Mouse (Mus musculus): Measurements from ENCODE around the gene Gm10974. TPM values are rescaled to one million over a fixed set of nuclear protein-coding genes. Genes with fewer than 3 reads are reported as not detected.

Gm10974 gene
- total RNA-seq (2014; rRNA removed; ENCODE audit: low replicate concordance) (not detected in 2 replicates), polyA plus RNA-seq (2015; fragmentation: Nextera tagmentation; extraction: Ambion mirVana) (not detected in 2 replicates)

- ATAC-seq (ENCODE audit: insufficient read depth, low read depth) (0 out of 2 replicates have a peak, but pooled peaks have one; percentile 36), DNase-seq (ENCODE audit: low spot score) (no peak)
- H3K9ac ChIP-seq (replicated peaks; ENCODE audit: low read depth, low read length), result no peak within 1 kb of the TSS
- 51% methylated on average over 2 of the region's 2 CpGs for WGBS
- no peak within 1 kb of the TSS for H3K27ac ChIP-seq (ENCODE audit: low read depth)
- H3K36me3 ChIP-seq (replicated peaks; ENCODE audit: control insufficient read depth, insufficient read depth, low read length), result no peaks in the 10 kb centered on the region
- no peak within 1 kb of the TSS for H3K4me2 ChIP-seq (ENCODE audit: low read depth, low read length)
- no peaks in the 10 kb centered on the region; the same call in 1 of the 2 replicates for H3K4me1 ChIP-seq (ENCODE audit: control insufficient read depth, insufficient read depth)
- no peaks in the 10 kb centered on the region for H3K27me3 ChIP-seq (ENCODE audit: control insufficient read depth, insufficient read depth, low read length)
- TF ChIP-seq EP300 (IDR thresholded peaks at IDR 0.05; ENCODE audit: low read depth), result no peak
- TF ChIP-seq CTCF (IDR thresholded peaks at IDR 0.05; ENCODE audit: low read depth), result no peak
- peaks cover 9% of the 10 kb centered on the region; the same call in 1 of the 2 replicates for H3K9me3 ChIP-seq (replicated peaks; ENCODE audit: control insufficient read depth, low read length)
- H3K4me3 ChIP-seq (ENCODE audit: low read depth, low read length), result no peak within 1 kb of the TSS
Observed at GRCm38 (mm10) chr7:66365904-66366303, at the start of gene Gm10974. Gene Gm10974 (plus strand): TSS chr7:66365905.

- DNase-seq (ENCODE audit: low spot score), result no peak
- H3K4me3 ChIP-seq (ENCODE audit: low read depth, low read length), result no peak overlapping the region
- no peaks in the 10 kb centered on the region for H3K9me3 ChIP-seq (replicated peaks; ENCODE audit: control insufficient read depth, low read length)
- WGBS, result 89% methylated on average over 6 of the region's 6 CpGs
- no peaks in the 10 kb centered on the region for H3K27me3 ChIP-seq (ENCODE audit: control insufficient read depth, insufficient read depth, low read length)
- H3K36me3 ChIP-seq (replicated peaks; ENCODE audit: control insufficient read depth, insufficient read depth, low read length), result 0 out of 2 replicates have a peak, but pooled peaks cover 3% of the 10 kb centered on the region
- no peak for ATAC-seq (ENCODE audit: insufficient read depth, low read depth)
- 0 out of 2 replicates have a peak, but pooled peaks cover 5% of the 10 kb centered on the region for H3K4me1 ChIP-seq (ENCODE audit: control insufficient read depth, insufficient read depth)
- no peak overlapping the region for H3K9ac ChIP-seq (replicated peaks; ENCODE audit: low read depth, low read length)
- H3K27ac ChIP-seq (ENCODE audit: low read depth), result no peak overlapping the region
- no peak for TF ChIP-seq EP300 (IDR thresholded peaks at IDR 0.05; ENCODE audit: low read depth)
- TF ChIP-seq CTCF (IDR thresholded peaks at IDR 0.05; ENCODE audit: low read depth), result no peak
- H3K4me2 ChIP-seq (ENCODE audit: low read depth, low read length), result no peak overlapping the region
Observed at GRCm38 (mm10) chr7:66318147-66318546, 47.6 kb upstream of the Gm10974 start.

GRCm38 (mm10) chr7:66320996-66321395, 44.7 kb upstream of the Gm10974 start:
- no peak for TF ChIP-seq EP300 (IDR thresholded peaks at IDR 0.05; ENCODE audit: low read depth)
- no peak for TF ChIP-seq CTCF (IDR thresholded peaks at IDR 0.05; ENCODE audit: low read depth)
- no peaks in the 10 kb centered on the region for H3K27me3 ChIP-seq (ENCODE audit: control insufficient read depth, insufficient read depth, low read length)
- no peak overlapping the region for H3K9ac ChIP-seq (replicated peaks; ENCODE audit: low read depth, low read length)
- no peak for DNase-seq (ENCODE audit: low spot score)
- WGBS, result 42% methylated on average over 5 of the region's 5 CpGs
- H3K36me3 ChIP-seq (replicated peaks; ENCODE audit: control insufficient read depth, insufficient read depth, low read length), result no peaks in the 10 kb centered on the region
- H3K4me2 ChIP-seq (ENCODE audit: low read depth, low read length), result no peak overlapping the region
- 0 out of 2 replicates have a peak, but pooled peaks cover 5% of the 10 kb centered on the region for H3K4me1 ChIP-seq (ENCODE audit: control insufficient read depth, insufficient read depth)
- H3K4me3 ChIP-seq (ENCODE audit: low read depth, low read length), result no peak overlapping the region
- ATAC-seq (ENCODE audit: insufficient read depth, low read depth), result no peak
- no peaks in the 10 kb centered on the region for H3K9me3 ChIP-seq (replicated peaks; ENCODE audit: control insufficient read depth, low read length)
- H3K27ac ChIP-seq (ENCODE audit: low read depth), result no peak overlapping the region

GRCm38 (mm10) chr7:66323252-66324015, 42.3 kb upstream of the Gm10974 start:
- Histone ChIP-seq H3K4me1 (ENCODE audit: control insufficient read depth, insufficient read depth) (0 out of 2 replicates have a peak, but pooled peaks cover 5% of the 10 kb centered on the region), H3K9ac (replicated peaks; ENCODE audit: low read depth, low read length) (no peak overlapping the region), H3K27me3 (ENCODE audit: control insufficient read depth, insufficient read depth, low read length) (no peaks in the 10 kb centered on the region), H3K4me2 (ENCODE audit: low read depth, low read length) (no peak overlapping the region), H3K4me3 (ENCODE audit: low read depth, low read length) (no peak overlapping the region), H3K9me3 (replicated peaks; ENCODE audit: control insufficient read depth, low read length) (no peaks in the 10 kb centered on the region), H3K36me3 (replicated peaks; ENCODE audit: control insufficient read depth, insufficient read depth, low read length) (no peaks in the 10 kb centered on the region), H3K27ac (ENCODE audit: low read depth) (no peak overlapping the region)
- DNase-seq (ENCODE audit: low spot score) (no peak), ATAC-seq (ENCODE audit: insufficient read depth, low read depth) (no peak)
- 69% methylated on average over 9 of the region's 9 CpGs for WGBS
- TF ChIP-seq CTCF (IDR thresholded peaks at IDR 0.05; ENCODE audit: low read depth) (no peak), EP300 (IDR thresholded peaks at IDR 0.05; ENCODE audit: low read depth) (no peak)

- TF ChIP-seq CTCF (IDR thresholded peaks at IDR 0.05; ENCODE audit: low read depth) (no peak), EP300 (IDR thresholded peaks at IDR 0.05; ENCODE audit: low read depth) (no peak)
- no peak overlapping the region for H3K4me2 ChIP-seq (ENCODE audit: low read depth, low read length)
- 50% methylated on average over 3 of the region's 3 CpGs for WGBS
- H3K36me3 ChIP-seq (replicated peaks; ENCODE audit: control insufficient read depth, insufficient read depth, low read length), result no peaks in the 10 kb centered on the region
- no peaks in the 10 kb centered on the region for H3K27me3 ChIP-seq (ENCODE audit: control insufficient read depth, insufficient read depth, low read length)
- no peak overlapping the region for H3K4me3 ChIP-seq (ENCODE audit: low read depth, low read length)
- peak; percentile 39 for ATAC-seq (ENCODE audit: insufficient read depth, low read depth)
- H3K4me1 ChIP-seq (ENCODE audit: control insufficient read depth, insufficient read depth), result 0 out of 2 replicates have a peak, but pooled peaks cover 5% of the 10 kb centered on the region
- H3K27ac ChIP-seq (ENCODE audit: low read depth), result no peak overlapping the region
- peak; percentile 46 for DNase-seq (ENCODE audit: low spot score)
- no peaks in the 10 kb centered on the region for H3K9me3 ChIP-seq (replicated peaks; ENCODE audit: control insufficient read depth, low read length)
- no peak overlapping the region for H3K9ac ChIP-seq (replicated peaks; ENCODE audit: low read depth, low read length)
Observed at GRCm38 (mm10) chr7:66325419-66326053, 40.2 kb upstream of the Gm10974 start.
